Mouse (Mus musculus): ENCODE results near the gene Cks2. TPM values are rescaled to one million over a fixed set of nuclear protein-coding genes. Genes with fewer than 3 reads are reported as not detected.
"Not testable (repeated sequence)": the region's sequence is repeated elsewhere in the genome, so short reads cannot be mapped to it uniquely, and the experiment has no call there.

Cks2 gene
- 1 to 10 TPM; 2.0 to 3.3 (median 2.2) TPM for total RNA-seq (2022)

GRCm38 (mm10) chr13:51644829-51645789 lies at the start of gene Cks2:
Cks2 (plus strand) TSS chr13:51645232.
- DNase-seq (ENCODE audit: low spot score in 2 of 2): peak; percentile 97 to 98

GRCm38 (mm10) chr13:51595404-51595803 lies 49.6 kb upstream of the Cks2 start:
- DNase-seq (ENCODE audit: low spot score in 2 of 2): no peak

GRCm38 (mm10) chr13:51598063-51598462 lies 47.0 kb upstream of the Cks2 start:
- no peak for DNase-seq (ENCODE audit: low spot score in 2 of 2)

- no peak for DNase-seq (ENCODE audit: low spot score in 2 of 2)
Observed at GRCm38 (mm10) chr13:51600169-51600568, 44.9 kb upstream of the Cks2 start.

GRCm38 (mm10) chr13:51602764-51603163 lies 42.3 kb upstream of the Cks2 start:
- no peak for DNase-seq (ENCODE audit: low spot score in 2 of 2)

- peak; percentile 56 to 69 for DNase-seq (ENCODE audit: low spot score in 2 of 2)
Observed at GRCm38 (mm10) chr13:51603221-51603893, 41.7 kb upstream of the Cks2 start.

- DNase-seq (ENCODE audit: low spot score in 2 of 2): peak; percentile 58 to 66
Observed at GRCm38 (mm10) chr13:51603894-51604244, 41.2 kb upstream of the Cks2 start.

- DNase-seq (ENCODE audit: low spot score in 2 of 2): no peak
Observed at GRCm38 (mm10) chr13:51609231-51609630, 35.8 kb upstream of the Cks2 start.

- DNase-seq (ENCODE audit: low spot score in 2 of 2): no peak
Observed at GRCm38 (mm10) chr13:51611060-51611459, 34.0 kb upstream of the Cks2 start.

- DNase-seq (ENCODE audit: low spot score in 2 of 2): no peak
Observed at GRCm38 (mm10) chr13:51611500-51611899, 33.5 kb upstream of the Cks2 start.

- DNase-seq (ENCODE audit: low spot score in 2 of 2): no peak
Observed at GRCm38 (mm10) chr13:51615815-51616214, 29.2 kb upstream of the Cks2 start.

- DNase-seq (ENCODE audit: low spot score in 2 of 2): peak; percentile 82 to 84
Observed at GRCm38 (mm10) chr13:51616417-51617044, 28.5 kb upstream of the Cks2 start.

- no peak for DNase-seq (ENCODE audit: low spot score in 2 of 2)
Observed at GRCm38 (mm10) chr13:51617306-51617705, 27.7 kb upstream of the Cks2 start.

- peak; percentile 28 to 76 for DNase-seq (ENCODE audit: low spot score in 2 of 2)
Observed at GRCm38 (mm10) chr13:51617861-51618260, 27.2 kb upstream of the Cks2 start.

- no peak for DNase-seq (ENCODE audit: low spot score in 2 of 2)
Observed at GRCm38 (mm10) chr13:51618602-51619001, 26.4 kb upstream of the Cks2 start.

- DNase-seq (ENCODE audit: low spot score in 2 of 2): no peak
Observed at GRCm38 (mm10) chr13:51622626-51623025, 22.4 kb upstream of the Cks2 start.

GRCm38 (mm10) chr13:51623678-51624077 lies 21.4 kb upstream of the Cks2 start:
- no peak for DNase-seq (ENCODE audit: low spot score in 2 of 2)

- no peak for DNase-seq (ENCODE audit: low spot score in 2 of 2)
Observed at GRCm38 (mm10) chr13:51628273-51628848, 16.7 kb upstream of the Cks2 start.

GRCm38 (mm10) chr13:51631354-51631992 lies 13.6 kb upstream of the Cks2 start:
- DNase-seq (ENCODE audit: low spot score in 2 of 2): no peak

- no peak for DNase-seq (ENCODE audit: low spot score in 2 of 2)
Observed at GRCm38 (mm10) chr13:51632560-51633218, 12.3 kb upstream of the Cks2 start.

- DNase-seq (ENCODE audit: low spot score in 2 of 2): not testable (repeated sequence)
Observed at GRCm38 (mm10) chr13:51635384-51635783, 9.6 kb upstream of the Cks2 start.

Measured in layer of hippocampus, adult 8-10 months (tissue).